Mouse (Mus musculus): ENCODE data around the gene Drc1. TPM values are rescaled to one million over a fixed set of nuclear protein-coding genes. Genes with fewer than 3 reads are reported as not detected.
A peak's percentile ranks its signal among the peaks of the same experiment; 100 is the strongest.

Drc1 gene
- polyA plus RNA-seq, 1 experiment from 2014 or later, result 0.58 TPM

DNA sequence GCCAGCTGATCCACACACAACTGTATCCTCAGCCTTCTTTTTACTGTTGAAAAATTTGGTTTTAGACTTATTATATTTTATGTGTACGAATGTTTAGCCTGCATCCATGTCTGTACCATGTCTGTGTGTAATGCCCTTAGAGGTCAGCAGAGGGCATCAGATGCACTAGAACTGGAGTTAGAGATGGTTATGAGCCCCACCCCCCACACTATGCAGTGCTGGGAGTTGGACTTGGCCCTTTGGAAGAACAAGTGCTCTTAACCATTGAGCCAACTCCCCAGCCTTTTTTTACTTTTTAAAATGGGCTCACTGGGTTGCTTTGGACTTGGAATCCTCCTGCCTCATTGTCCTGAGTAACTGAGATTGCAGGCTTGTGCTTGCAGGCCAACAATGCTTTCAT is 33.5 kb upstream of the Drc1 start:
- H3K9ac ChIP-seq, result no peak overlapping the region
- H3K4me1 ChIP-seq, result 0 out of 2 replicates have a peak, but pooled peaks cover 4% of the 10 kb centered on the region
- ATAC-seq (ENCODE audit: insufficient number of reproducible peaks, insufficient read depth, low FRiP score, low TSS enrichment), result no peak
- H3K4me3 ChIP-seq, result no peak overlapping the region
- no peak overlapping the region for H3K27ac ChIP-seq
- WGBS, result 97% methylated on average over 1 of the region's 1 CpGs
- H3K27me3 ChIP-seq, result no peaks in the 10 kb centered on the region
- H3K4me2 ChIP-seq (replicated peaks), result no peak overlapping the region
- no peaks in the 10 kb centered on the region for H3K9me3 ChIP-seq
- peaks cover 11% of the 10 kb centered on the region; the same call in 1 of the 2 replicates for H3K36me3 ChIP-seq

DNA sequence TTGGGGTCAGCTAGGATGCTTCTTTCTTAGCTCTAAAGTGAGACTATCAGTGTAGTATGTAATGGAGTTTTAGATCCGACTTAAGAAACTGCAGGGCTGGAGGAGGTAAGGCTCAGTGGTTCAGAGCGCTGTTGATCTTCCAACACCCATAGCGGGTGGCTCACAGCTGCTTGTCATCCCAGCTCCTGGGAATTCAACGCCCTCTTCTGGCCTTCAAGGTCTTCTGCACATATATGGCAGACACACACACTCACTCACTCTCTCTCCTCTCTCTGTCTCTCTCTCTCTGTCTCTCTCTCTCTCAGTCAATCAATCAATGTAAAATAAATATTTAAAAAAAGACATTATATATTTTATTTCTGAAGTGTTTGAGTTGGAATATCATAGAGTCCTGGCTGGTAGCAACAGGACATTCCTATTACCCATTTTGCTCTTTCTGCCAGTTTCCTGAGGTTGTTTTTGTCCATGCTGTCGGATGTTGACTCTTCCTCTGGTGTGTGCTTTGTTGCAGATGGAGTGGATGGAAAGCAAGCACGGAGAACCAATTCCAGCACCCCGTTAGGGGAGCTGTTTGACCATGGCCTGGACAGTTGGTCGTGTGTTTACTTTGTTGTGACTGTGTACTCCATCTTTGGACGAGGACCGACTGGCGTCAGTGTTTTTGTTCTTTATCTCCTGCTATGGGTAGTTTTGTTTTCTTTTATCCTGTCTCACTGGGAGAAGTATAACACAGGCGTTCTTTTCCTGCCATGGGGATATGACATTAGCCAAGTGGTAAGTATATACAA is 25.4 kb upstream of the Drc1 start:
- Histone ChIP-seq H3K4me1 (no peaks in the 10 kb centered on the region), H3K9me3 (no peaks in the 10 kb centered on the region), H3K36me3 (peaks cover 35% of the 10 kb centered on the region), H3K4me3 (no peak overlapping the region), H3K4me2 (replicated peaks) (no peak overlapping the region), H3K27me3 (no peaks in the 10 kb centered on the region), H3K9ac (no peak overlapping the region), H3K27ac (no peak overlapping the region)
- WGBS, result 89% methylated on average over 12 of the region's 12 CpGs
- no peak for ATAC-seq (ENCODE audit: insufficient number of reproducible peaks, insufficient read depth, low FRiP score, low TSS enrichment)

DNA sequence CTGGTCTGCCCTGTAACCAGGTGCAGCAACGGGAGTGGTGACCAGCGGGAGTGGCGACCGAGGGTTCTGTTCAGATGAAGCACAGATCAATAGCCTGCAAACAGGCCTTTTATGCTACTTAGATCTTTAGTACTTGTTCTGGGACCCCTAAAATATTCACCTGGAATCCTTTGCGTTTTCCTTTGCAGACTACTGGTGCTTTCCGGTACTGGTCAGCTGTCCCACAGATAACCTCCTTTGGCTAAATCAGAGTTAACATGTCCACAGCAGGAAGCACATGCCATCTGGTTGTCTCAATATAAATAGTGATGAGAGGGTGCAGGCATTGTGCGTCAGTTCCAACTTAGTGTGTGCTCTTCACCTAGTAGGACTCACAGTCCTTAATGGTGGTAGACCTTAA is 22.4 kb upstream of the Drc1 start:
- whole genome bisulfite sequencing, result 91% methylated on average over 7 of the region's 7 CpGs

DNA sequence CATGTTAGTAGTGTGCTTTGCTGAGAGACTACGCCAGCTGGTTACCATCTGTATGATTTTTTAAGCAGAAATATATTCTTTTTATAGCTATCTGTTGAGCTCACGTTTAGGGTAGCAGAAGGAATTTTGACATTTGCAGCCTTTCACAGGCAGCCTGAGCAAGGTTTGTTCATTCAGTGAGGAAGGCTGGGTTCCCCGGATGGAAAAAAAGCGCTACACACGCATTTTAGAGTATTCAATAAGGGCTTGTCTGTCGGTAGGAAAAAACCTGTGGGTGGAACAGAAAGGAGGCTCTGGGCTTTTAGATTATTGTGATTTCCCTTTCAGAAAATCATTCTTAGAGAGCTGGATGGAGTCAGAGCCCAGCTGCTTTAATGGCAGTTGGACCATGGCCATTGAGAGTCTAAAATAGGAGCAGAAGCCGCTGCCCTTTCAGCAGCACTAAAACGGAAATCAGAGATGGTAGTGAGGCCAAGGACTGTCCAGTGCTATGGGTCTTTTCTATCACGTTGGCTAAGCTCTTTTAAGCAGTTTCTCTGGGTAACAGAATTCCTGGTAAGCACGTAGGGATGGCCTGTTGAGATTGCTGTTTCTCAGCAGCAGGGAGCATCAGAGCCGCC is 10.5 kb upstream of the Drc1 start:
- H3K9me3 ChIP-seq, result no peaks in the 10 kb centered on the region
- H3K4me1 ChIP-seq, result no peaks in the 10 kb centered on the region
- H3K27me3 ChIP-seq, result no peaks in the 10 kb centered on the region
- H3K36me3 ChIP-seq, result peaks cover 19% of the 10 kb centered on the region
- no peak overlapping the region for H3K9ac ChIP-seq
- no peak overlapping the region for H3K4me2 ChIP-seq (replicated peaks)
- ATAC-seq (ENCODE audit: insufficient number of reproducible peaks, insufficient read depth, low FRiP score, low TSS enrichment), result no peak
- H3K27ac ChIP-seq, result no peak overlapping the region
- 76% methylated on average over 11 of the region's 11 CpGs for WGBS
- no peak overlapping the region for H3K4me3 ChIP-seq

More for the DNA sequence above, 22.4 kb upstream of the Drc1 start:
- H3K4me1 ChIP-seq, result no peaks in the 10 kb centered on the region
- no peak overlapping the region for H3K4me2 ChIP-seq (replicated peaks)
- no peaks in the 10 kb centered on the region for H3K9me3 ChIP-seq
- no peak overlapping the region for H3K27ac ChIP-seq
- H3K36me3 ChIP-seq, result peaks cover 39% of the 10 kb centered on the region
- no peak overlapping the region for H3K9ac ChIP-seq
- H3K4me3 ChIP-seq, result no peak overlapping the region
- no peak for ATAC-seq (ENCODE audit: insufficient number of reproducible peaks, insufficient read depth, low FRiP score, low TSS enrichment)
- no peaks in the 10 kb centered on the region for H3K27me3 ChIP-seq

DNA sequence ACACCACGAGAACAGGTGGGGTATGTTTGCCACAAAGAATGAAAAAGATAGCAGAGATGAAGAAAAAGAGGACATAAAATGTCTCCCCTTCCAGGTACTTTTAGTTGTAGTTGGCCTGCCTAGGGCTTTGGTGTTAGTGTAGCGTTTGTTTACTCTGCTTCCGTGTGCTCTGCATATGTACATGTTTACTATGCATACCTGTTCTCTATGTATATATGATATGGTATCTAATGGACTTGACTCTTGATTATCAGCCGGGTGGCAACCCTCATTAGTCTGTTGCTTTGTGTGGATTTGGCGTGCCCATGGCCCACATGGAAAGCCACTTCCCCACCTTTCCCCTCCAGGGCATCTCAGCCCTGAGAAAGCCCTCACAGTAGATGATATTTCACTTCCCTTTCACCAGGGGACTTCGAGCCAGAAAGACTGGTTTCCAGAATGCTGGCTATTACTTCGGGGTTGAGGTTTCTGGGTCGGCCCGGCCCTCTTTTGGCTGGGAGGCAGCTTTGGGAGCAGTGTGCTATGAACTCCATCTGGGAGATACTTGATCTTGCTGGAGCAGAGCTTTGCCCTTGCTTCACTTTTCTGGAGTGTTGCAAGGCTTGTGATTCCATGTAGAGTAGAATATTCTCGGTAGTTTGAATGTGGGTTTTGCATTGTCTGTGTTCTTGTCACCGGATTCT is 9.4 kb upstream of the Drc1 start:
- peaks cover 9% of the 10 kb centered on the region; the same call in 1 of the 2 replicates for H3K36me3 ChIP-seq
- H3K9ac ChIP-seq, result no peak overlapping the region
- H3K9me3 ChIP-seq, result no peaks in the 10 kb centered on the region
- no peaks in the 10 kb centered on the region for H3K4me1 ChIP-seq
- H3K27me3 ChIP-seq, result no peaks in the 10 kb centered on the region
- no peak overlapping the region for H3K4me2 ChIP-seq (replicated peaks)
- H3K4me3 ChIP-seq, result no peak overlapping the region
- H3K27ac ChIP-seq, result no peak overlapping the region
- 86% methylated on average over 11 of the region's 11 CpGs for WGBS
- ATAC-seq (ENCODE audit: insufficient number of reproducible peaks, insufficient read depth, low FRiP score, low TSS enrichment), result no peak

DNA sequence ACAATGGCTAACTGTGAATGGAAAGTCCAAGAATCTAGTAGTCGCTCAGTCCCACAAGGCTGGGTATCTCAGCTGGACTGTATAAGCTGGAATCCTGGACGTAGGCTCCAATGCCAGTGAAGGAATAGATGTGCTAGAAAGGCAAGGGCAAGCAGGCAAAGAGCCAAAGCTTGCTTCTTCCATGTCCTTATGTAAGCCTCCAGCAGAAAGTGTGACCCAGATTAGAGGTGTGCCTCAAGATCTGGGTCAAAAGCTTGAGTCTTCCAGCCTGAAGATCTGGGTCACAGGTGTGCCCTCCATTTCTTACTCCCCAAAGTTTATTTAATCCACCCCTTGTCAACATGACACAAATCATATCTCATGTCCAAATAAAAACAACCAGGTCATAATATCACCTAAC is 4.8 kb upstream of the Drc1 start:
- WGBS, result 86% methylated on average over 2 of the region's 2 CpGs
- H3K4me2 ChIP-seq (replicated peaks), result no peak overlapping the region
- H3K9me3 ChIP-seq, result no peaks in the 10 kb centered on the region
- no peak overlapping the region for H3K9ac ChIP-seq
- 0 out of 2 replicates have a peak, but pooled peaks cover 4% of the 10 kb centered on the region for H3K27me3 ChIP-seq
- H3K4me1 ChIP-seq, result no peaks in the 10 kb centered on the region
- no peak for ATAC-seq (ENCODE audit: insufficient number of reproducible peaks, insufficient read depth, low FRiP score, low TSS enrichment)
- no peaks in the 10 kb centered on the region for H3K36me3 ChIP-seq
- H3K4me3 ChIP-seq, result no peak overlapping the region
- no peak overlapping the region for H3K27ac ChIP-seq

DNA sequence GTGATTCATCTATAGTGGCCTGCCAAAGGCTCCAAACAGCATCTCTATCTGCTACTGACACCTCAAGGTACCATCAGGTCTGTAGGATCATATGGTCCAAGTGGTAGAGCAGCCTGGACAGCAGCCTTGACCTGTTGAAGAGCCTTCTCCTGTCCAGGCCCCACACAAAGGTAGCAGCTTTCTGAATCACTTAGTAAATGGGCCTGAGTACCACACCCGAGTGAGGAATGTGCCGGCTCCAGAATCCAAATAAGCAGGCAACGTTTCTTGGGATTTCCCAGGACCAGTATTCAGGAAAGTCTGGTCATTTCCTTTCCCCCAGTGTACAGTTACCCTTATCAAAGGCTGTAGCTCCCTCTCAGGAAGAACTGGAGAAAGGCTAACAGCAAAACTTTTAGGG is 2.2 kb upstream of the Drc1 start:
- ATAC-seq (ENCODE audit: insufficient number of reproducible peaks, insufficient read depth, low FRiP score, low TSS enrichment), result no peak
- H3K9me3 ChIP-seq, result no peaks in the 10 kb centered on the region

DNA sequence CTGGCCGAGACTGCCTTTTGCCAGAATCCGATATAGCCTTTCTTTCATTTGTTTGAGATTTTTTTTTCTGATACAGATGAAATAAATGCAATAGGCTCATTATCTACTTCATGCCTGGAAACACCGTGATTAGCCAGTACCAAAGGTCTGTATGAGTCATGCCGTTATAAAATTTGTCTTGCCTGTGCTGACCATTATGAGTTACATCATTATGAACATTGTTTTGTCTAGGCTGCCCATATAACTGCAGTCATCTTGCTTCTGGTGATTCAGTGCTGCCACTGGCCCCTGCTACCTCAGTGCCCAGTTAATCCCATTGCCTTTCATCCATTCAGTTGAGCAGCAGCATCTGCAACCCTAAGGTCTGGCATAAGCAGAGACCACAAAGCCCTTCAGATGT is 1.7 kb upstream of the Drc1 start:
- H3K9ac ChIP-seq, result no peak overlapping the region
- no peak overlapping the region for H3K4me3 ChIP-seq
- no peaks in the 10 kb centered on the region for H3K4me1 ChIP-seq
- no peak for ATAC-seq (ENCODE audit: insufficient number of reproducible peaks, insufficient read depth, low FRiP score, low TSS enrichment)
- H3K4me2 ChIP-seq (replicated peaks), result no peak overlapping the region
- H3K27me3 ChIP-seq, result 0 out of 2 replicates have a peak, but pooled peaks cover 4% of the 10 kb centered on the region
- no peaks in the 10 kb centered on the region for H3K36me3 ChIP-seq
- no peaks in the 10 kb centered on the region for H3K9me3 ChIP-seq
- no peak overlapping the region for H3K27ac ChIP-seq
- 87% methylated on average over 4 of the region's 4 CpGs for WGBS

More for the DNA sequence above, 2.2 kb upstream of the Drc1 start:
- 71% methylated on average over 3 of the region's 3 CpGs for WGBS
- Histone ChIP-seq H3K27me3 (0 out of 2 replicates have a peak, but pooled peaks cover 4% of the 10 kb centered on the region), H3K4me1 (no peaks in the 10 kb centered on the region), H3K27ac (no peak overlapping the region), H3K9ac (no peak overlapping the region), H3K4me3 (no peak overlapping the region), H3K4me2 (replicated peaks) (no peak overlapping the region), H3K36me3 (no peaks in the 10 kb centered on the region)

DNA sequence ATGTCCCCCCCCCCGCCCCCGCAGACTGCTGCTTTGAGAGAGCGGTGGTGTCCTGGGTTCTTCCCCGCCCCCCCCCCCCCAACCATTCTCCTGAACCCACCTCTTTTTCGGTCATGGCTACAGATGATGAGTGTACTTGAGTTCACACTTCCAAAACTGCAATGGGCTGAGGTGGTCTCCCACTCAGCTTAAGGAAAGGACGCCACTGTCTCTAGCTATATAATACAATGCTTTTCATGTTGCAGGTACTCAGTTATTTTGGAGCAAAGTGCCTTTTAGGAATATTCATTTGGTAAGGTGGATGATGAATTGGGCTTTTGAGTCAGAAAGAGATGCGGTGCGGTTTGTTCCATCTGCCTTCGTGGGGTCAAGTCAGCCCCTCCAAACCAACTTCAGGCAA is 324 bp upstream of the Drc1 start:
- H3K4me2 ChIP-seq (replicated peaks), result peak overlapping the region; percentile 73
- H3K27ac ChIP-seq, result no peak overlapping the region
- H3K36me3 ChIP-seq, result no peaks in the 10 kb centered on the region
- peaks cover 5% of the 10 kb centered on the region for H3K9me3 ChIP-seq
- no peak for ATAC-seq (ENCODE audit: insufficient number of reproducible peaks, insufficient read depth, low FRiP score, low TSS enrichment)
- H3K27me3 ChIP-seq, result 0 out of 2 replicates have a peak, but pooled peaks cover 4% of the 10 kb centered on the region
- 42% methylated on average over 9 of the region's 9 CpGs for WGBS
- no peaks in the 10 kb centered on the region for H3K4me1 ChIP-seq
- H3K4me3 ChIP-seq, result peak overlapping the region; percentile 40
- H3K9ac ChIP-seq, result no peak overlapping the region

DNA sequence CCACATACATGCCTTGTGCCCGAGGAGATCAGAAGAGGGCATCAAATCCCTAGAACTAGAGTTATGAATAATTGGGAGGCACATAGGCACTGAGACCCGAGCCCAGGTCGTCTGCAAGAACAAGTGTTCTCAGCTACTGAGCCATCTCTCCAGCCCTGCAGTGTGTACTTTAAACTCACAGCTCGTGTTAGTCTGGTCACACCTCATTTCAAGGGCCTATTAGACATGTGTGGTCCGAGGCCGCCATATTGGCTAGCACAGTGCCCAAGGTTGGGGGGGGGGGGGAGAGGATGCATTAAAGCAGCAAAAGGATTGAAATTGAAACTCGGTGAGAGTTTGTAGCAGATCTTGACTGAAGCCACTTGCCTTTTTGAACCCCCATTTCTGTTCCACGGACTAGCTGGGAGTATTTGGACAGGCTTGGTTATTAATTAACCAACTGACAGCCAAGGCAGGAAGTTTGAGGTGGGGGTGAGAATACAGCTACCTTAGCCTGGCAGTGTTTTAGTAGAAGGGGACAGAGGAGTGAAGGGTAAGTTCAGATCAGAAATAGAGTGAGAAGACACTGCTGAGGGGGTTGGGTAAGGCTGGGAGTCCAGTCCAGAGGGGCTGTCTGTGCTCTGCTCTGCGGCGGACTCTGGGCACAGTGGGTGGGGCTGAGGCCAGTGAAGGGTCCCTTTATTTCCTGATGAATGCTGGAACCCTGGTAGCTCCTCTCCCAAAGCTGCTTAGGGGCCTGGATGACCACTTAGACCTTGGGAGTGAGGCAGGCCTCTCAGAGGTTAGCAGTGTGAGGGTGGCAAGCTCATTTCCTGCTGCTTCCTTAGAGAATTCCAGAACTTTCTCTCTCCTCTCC is 5.0 kb downstream of the Drc1 start:
- WGBS, result 79% methylated on average over 10 of the region's 10 CpGs
- Histone ChIP-seq H3K9ac (no peak overlapping the region), H3K4me1 (no peaks in the 10 kb centered on the region), H3K4me3 (no peak overlapping the region), H3K9me3 (peaks cover 5% of the 10 kb centered on the region), H3K4me2 (replicated peaks) (no peak overlapping the region), H3K36me3 (no peaks in the 10 kb centered on the region), H3K27me3 (no peaks in the 10 kb centered on the region), H3K27ac (no peak overlapping the region)
- ATAC-seq (ENCODE audit: insufficient number of reproducible peaks, insufficient read depth, low FRiP score, low TSS enrichment), result no peak
